Mouse (Mus musculus) forebrain, embryonic 14.5 days (tissue): ENCODE data around the gene Relb. TPM values are rescaled to one million over a fixed set of nuclear protein-coding genes. Genes with fewer than 3 reads are reported as not detected.
"Not testable (repeated sequence)": the region's sequence is repeated elsewhere in the genome, so short reads cannot be mapped to it uniquely, and the experiment has no call there.

ENCODE experiments used
- ATAC-seq: fragments of 200-750 bp; cut with Nextera tagmentation; 2 replicates; pipeline ENCODE4 v1.8.0; 2017; ENCODE audit warnings: mild to moderate bottlenecking, moderate library complexity
- DNase-seq: peaks from one replicate; pipeline ENCODE4 v3.0.0-alpha.2; 2015; ENCODE audit warnings: low spot score
- H3K27ac ChIP-seq: fragments of 300-500 bp; sonication (generic); 2 replicates; pipeline ENCODE4 v1.5.1; 2014; ENCODE audit warnings: low read depth, mild to moderate bottlenecking, control low read depth, low read length, moderate library complexity
- H3K27me3 ChIP-seq: fragments of 300-500 bp; sonication (generic); replicated peaks from 2 replicates; pipeline ENCODE4 v1.6.1; 2014; ENCODE audit warnings: low read length, control low read depth, mixed read lengths; ENCODE audit not compliant: control insufficient read depth, insufficient read depth
- H3K36me3 ChIP-seq: fragments of 300-500 bp; sonication (generic); 2 replicates; pipeline ENCODE4 v1.6.1; 2014; ENCODE audit warnings: low read length, control low read depth; ENCODE audit not compliant: control insufficient read depth, insufficient read depth
- H3K4me1 ChIP-seq: fragments of 300-500 bp; sonication (generic); 2 replicates; pipeline ENCODE4 v1.6.1; 2014; ENCODE audit warnings: antibody characterized with exemption, low read length, control low read depth; ENCODE audit not compliant: control insufficient read depth, insufficient read depth
- H3K4me2 ChIP-seq: fragments of 300-500 bp; sonication (generic); 2 replicates; pipeline ENCODE4 v1.6.1; 2014; ENCODE audit warnings: mild to moderate bottlenecking, control low read depth, low read length
- H3K4me3 ChIP-seq: fragments of 300-500 bp; sonication (generic); 2 replicates; pipeline ENCODE4 v1.5.1; 2014; ENCODE audit warnings: low read depth, low read length, control low read depth
- H3K9ac ChIP-seq: fragments of 300-500 bp; sonication (generic); 2 replicates; pipeline ENCODE4 v1.6.1; 2014; ENCODE audit warnings: mild to moderate bottlenecking, low read length, control low read depth, moderate library complexity
- H3K9me3 ChIP-seq: fragments of 300-500 bp; sonication (generic); replicated peaks from 2 replicates; pipeline ENCODE4 v1.6.1; 2016; ENCODE audit warnings: low read length, control low read depth, mixed read lengths; ENCODE audit not compliant: control insufficient read depth
- WGBS: fragments of 180-500 bp; shearing (Covaris S2); extraction: QIAGEN DNeasy Blood & Tissue Kit; methylation state at CpG from one replicate; pipeline ENCODE4 v1.1.7; 2014; 5-methylcytosine and 5-hydroxymethylcytosine counted together
- polyA plus RNA-seq: library from polyadenylated mRNA; unstranded; fragments of >200 nt; fragmentation: Nextera tagmentation; extraction: Ambion mirVana; gene quantifications from 2 replicates; pipeline ENCODE4 v1.2.1, GENCODE M21; 2014

Gene Relb
- polyA plus RNA-seq, 1 experiment from 2014 or later: 3.0 TPM

GRCm38 (mm10) chr7:19622241-19622640 is 7.0 kb downstream of the Relb start:
- no peaks in the 10 kb centered on the region for H3K36me3 ChIP-seq
- 47% methylated on average over 6 of the region's 6 CpGs for WGBS
- H3K4me2 ChIP-seq: no peak overlapping the region
- ATAC-seq (no peak), DNase-seq (no peak)
- H3K9ac ChIP-seq: no peak overlapping the region
- H3K27ac ChIP-seq: no peak overlapping the region
- H3K4me3 ChIP-seq: no peak overlapping the region
- H3K27me3 ChIP-seq: no peaks in the 10 kb centered on the region
- H3K9me3 ChIP-seq: no peaks in the 10 kb centered on the region
- H3K4me1 ChIP-seq: peaks cover 4% of the 10 kb centered on the region; the same call in 1 of the 2 replicates

GRCm38 (mm10) chr7:19620811-19621210 is 8.4 kb downstream of the Relb start:
- H3K27me3 ChIP-seq: no peaks in the 10 kb centered on the region
- WGBS: 87% methylated on average over 7 of the region's 7 CpGs
- no peak for ATAC-seq
- H3K4me3 ChIP-seq: no peak overlapping the region
- peak; percentile 14 for DNase-seq
- no peaks in the 10 kb centered on the region for H3K9me3 ChIP-seq
- no peak overlapping the region for H3K4me2 ChIP-seq
- H3K27ac ChIP-seq: no peak overlapping the region
- no peak overlapping the region for H3K9ac ChIP-seq
- peaks cover 4% of the 10 kb centered on the region; the same call in 1 of the 2 replicates for H3K4me1 ChIP-seq
- H3K36me3 ChIP-seq: no peaks in the 10 kb centered on the region

- Histone ChIP-seq H3K4me1 (peaks cover 4% of the 10 kb centered on the region; the same call in 1 of the 2 replicates), H3K27me3 (no peaks in the 10 kb centered on the region), H3K4me3 (peak overlapping the region; percentile 23), H3K27ac (no peak overlapping the region), H3K9me3 (no peaks in the 10 kb centered on the region), H3K9ac (peak overlapping the region; percentile 51), H3K4me2 (peak overlapping the region; percentile 50), H3K36me3 (no peaks in the 10 kb centered on the region)
- ATAC-seq: peak; percentile 88
- peak; percentile 91 for DNase-seq
- WGBS: 7% methylated on average over 32 of the region's 35 CpGs
Measured at GRCm38 (mm10) chr7:19619004-19619801, 10.0 kb downstream of the Relb start.

GRCm38 (mm10) chr7:19615036-19615577 is 14.1 kb downstream of the Relb start:
- no peak overlapping the region for H3K4me3 ChIP-seq
- H3K27ac ChIP-seq: no peak overlapping the region
- H3K9me3 ChIP-seq: no peaks in the 10 kb centered on the region
- ATAC-seq (no peak), DNase-seq (no peak)
- no peaks in the 10 kb centered on the region for H3K36me3 ChIP-seq
- peaks cover 4% of the 10 kb centered on the region; the same call in 1 of the 2 replicates for H3K4me1 ChIP-seq
- no peak overlapping the region for H3K4me2 ChIP-seq
- H3K27me3 ChIP-seq: no peaks in the 10 kb centered on the region
- H3K9ac ChIP-seq: no peak overlapping the region
- WGBS: 87% methylated on average over 12 of the region's 12 CpGs

- ATAC-seq (no peak), DNase-seq (no peak)
- 78% methylated on average over 5 of the region's 5 CpGs for WGBS
Measured at GRCm38 (mm10) chr7:19610969-19611368, 18.3 kb downstream of the Relb start.

GRCm38 (mm10) chr7:19609641-19610332 is 19.5 kb downstream of the Relb start:
- no peak overlapping the region for H3K4me3 ChIP-seq
- DNase-seq: no peak
- ATAC-seq: no peak
- H3K4me2 ChIP-seq: no peak overlapping the region
- no peaks in the 10 kb centered on the region for H3K27me3 ChIP-seq
- no peaks in the 10 kb centered on the region for H3K36me3 ChIP-seq
- no peak overlapping the region for H3K27ac ChIP-seq
- WGBS: 91% methylated on average over 12 of the region's 12 CpGs
- H3K4me1 ChIP-seq: no peaks in the 10 kb centered on the region
- H3K9me3 ChIP-seq: no peaks in the 10 kb centered on the region
- H3K9ac ChIP-seq: no peak overlapping the region

More at GRCm38 (mm10) chr7:19610969-19611368, 18.3 kb downstream of the Relb start:
- no peaks in the 10 kb centered on the region for H3K9me3 ChIP-seq
- no peaks in the 10 kb centered on the region for H3K36me3 ChIP-seq
- no peak overlapping the region for H3K9ac ChIP-seq
- no peaks in the 10 kb centered on the region for H3K27me3 ChIP-seq
- no peaks in the 10 kb centered on the region for H3K4me1 ChIP-seq
- no peak overlapping the region for H3K27ac ChIP-seq
- no peak overlapping the region for H3K4me2 ChIP-seq
- no peak overlapping the region for H3K4me3 ChIP-seq

- Histone ChIP-seq H3K4me3 (no peak overlapping the region), H3K4me1 (peaks cover 9% of the 10 kb centered on the region), H3K9me3 (no peaks in the 10 kb centered on the region), H3K36me3 (0 out of 2 replicates have a peak, but pooled peaks cover under 1% of the 10 kb centered on the region), H3K27me3 (no peaks in the 10 kb centered on the region), H3K9ac (no peak overlapping the region), H3K4me2 (no peak overlapping the region), H3K27ac (no peak overlapping the region)
- DNase-seq (no peak), ATAC-seq (no peak)
- WGBS: 82% methylated on average over 5 of the region's 5 CpGs
Measured at GRCm38 (mm10) chr7:19607291-19607690, 21.9 kb downstream of the Relb start.

GRCm38 (mm10) chr7:19604606-19605214 is 24.5 kb downstream of the Relb start:
- peak overlapping the region; percentile 91 for H3K9ac ChIP-seq
- H3K4me1 ChIP-seq: peaks cover 11% of the 10 kb centered on the region
- 0 out of 2 replicates have a peak overlapping the region, but pooled peaks have one; percentile 58 for H3K27ac ChIP-seq
- not testable (repeated sequence) for ATAC-seq, H3K9me3 ChIP-seq, DNase-seq, H3K27me3 ChIP-seq
- H3K4me3 ChIP-seq: peak overlapping the region; percentile 92
- 61% methylated on average over 10 of the region's 10 CpGs for WGBS
- peaks cover 24% of the 10 kb centered on the region for H3K36me3 ChIP-seq
- peak overlapping the region; percentile 79 for H3K4me2 ChIP-seq
